Comparison of ENCODE assay signal across 16 mouse cellular contexts in the genomic region with DNA sequence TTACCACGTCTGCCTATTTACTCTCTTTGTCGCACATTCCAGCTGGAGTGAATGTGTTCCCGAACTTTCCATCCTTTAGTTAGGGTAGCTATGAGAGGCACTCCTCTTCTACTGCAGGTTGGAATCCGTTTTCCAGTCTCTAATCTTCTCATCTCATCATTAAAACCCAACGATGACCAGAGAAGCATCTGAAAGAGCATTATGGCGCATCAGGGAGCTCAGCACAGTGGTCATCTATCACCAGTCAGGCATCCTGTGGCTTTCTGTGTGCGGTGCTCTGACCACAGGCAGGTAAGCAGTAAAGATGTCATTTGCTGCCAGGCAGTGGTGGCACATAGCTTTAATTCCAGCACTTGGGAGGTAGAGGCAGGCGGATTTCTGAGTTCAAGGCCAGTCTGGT.
"Had no signal": no experiment of that assay in that cellular context is flagged by ENCODE, and none has a peak within 500 bp of the region (broad histone marks: within the 10 kb centered on the region; RNA-seq: fewer than 3 reads in every experiment).

No protein-coding gene starts in this region.

- DNase-seq: retina, postnatal 1 day; right cerebral cortex, adult 18-20 months; right cerebral cortex, postnatal 14 days; right cerebral cortex, postnatal 25 days; right cerebral cortex, postnatal 4 days; spleen, adult 18-20 months; thymus, adult 18-20 months; thymus, adult 2 months; thymus, postnatal 14 days; thymus, postnatal 25 days; thymus, postnatal 36 days; thymus, postnatal 4 days had no signal

- H3K4me2 ChIP-seq: neural tube, embryonic 13.5 days; neural tube, embryonic 15.5 days; stomach, embryonic 15.5 days had no signal

- H3K4me1 ChIP-seq: stomach, embryonic 15.5 days had no signal

- H3K27ac ChIP-seq: neural tube, embryonic 13.5 days; neural tube, embryonic 15.5 days; stomach, embryonic 15.5 days; stomach, postnatal 0 days had no signal

- H3K4me3 ChIP-seq: neural tube, embryonic 13.5 days; neural tube, embryonic 15.5 days; stomach, embryonic 15.5 days had no signal

- H3K36me3 ChIP-seq: neural tube, embryonic 13.5 days; neural tube, embryonic 15.5 days; stomach, embryonic 15.5 days had no signal

- H3K9ac ChIP-seq: neural tube, embryonic 13.5 days; neural tube, embryonic 15.5 days; stomach, embryonic 15.5 days had no signal

- H3K9me3 ChIP-seq: neural tube, embryonic 13.5 days; neural tube, embryonic 15.5 days; stomach, embryonic 15.5 days had no signal

- H3K27me3 ChIP-seq: stomach, embryonic 15.5 days had no signal
